In the genomic region with DNA sequence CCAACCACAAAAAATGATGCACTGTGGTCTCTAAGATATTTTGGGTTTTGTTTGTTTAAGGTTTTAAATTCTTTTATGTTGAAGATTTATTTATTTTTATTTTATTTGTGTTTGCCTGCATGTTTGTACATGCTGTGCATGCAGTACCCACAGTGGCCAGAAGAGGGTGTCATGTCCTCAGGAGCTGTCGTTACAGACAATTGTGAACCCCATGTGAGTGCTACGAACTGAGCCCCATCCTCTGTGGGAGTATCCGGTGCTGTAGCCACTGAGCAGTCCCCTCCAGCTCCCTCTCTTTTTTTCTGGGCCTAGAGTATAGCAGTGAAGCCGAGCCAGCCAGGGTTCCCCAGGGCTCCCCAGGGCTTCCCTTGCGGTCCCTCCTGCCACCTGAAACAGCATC, we compare ENCODE assay signal across 10 mouse cellular contexts. TPM values are rescaled to one million over a fixed set of nuclear protein-coding genes. Genes with fewer than 3 reads are reported as not detected.
DNase-seq lines count a peak whose midpoint lies in the region; ATAC-seq and TF ChIP-seq lines count a peak whose summit lies in the region.
"Had no signal": no experiment of that assay in that cellular context is flagged by ENCODE, and none has a peak within 500 bp of the region (broad histone marks: within the 10 kb centered on the region; RNA-seq: fewer than 3 reads in every experiment).

No protein-coding gene starts in this region.

- no peak for ATAC-seq in erythroid progenitor cell, adult 5-6 weeks (replicated peaks; ENCODE audit: low FRiP score, poor library complexity, severe bottlenecking)

- no peak overlapping the region for H3K4me3 ChIP-seq in left cerebral cortex, adult 2 months
- H3K4me3 ChIP-seq: heart, embryonic 15.5 days had no signal

- peak; percentile 62 for TF ChIP-seq CTCF in left cerebral cortex, adult 2 months (IDR thresholded peaks at IDR 0.05)

- DNase-seq in adrenal gland, postnatal 14 days: peak; percentile 49
- DNase-seq in adrenal gland, postnatal 4 days (ENCODE audit: low spot score in 2 of 2): no peak
- no peak for DNase-seq in left cerebral cortex, adult 2 months (ENCODE audit: extremely low spot score in 1 of 2, low spot score in 2 of 2)
- DNase-seq in left cerebral cortex, adult 8-10 months (ENCODE audit: low spot score in 2 of 2): no peak
- DNase-seq in ES-CJ7 (ENCODE audit: low read depth, low spot score): peak; percentile 91
- DNase-seq in lung, postnatal 14 days: peak; percentile 40
- no peak for DNase-seq in adrenal gland, adult 18-20 months (ENCODE audit: low spot score in 2 of 2)

- no peak overlapping the region for H3K27ac ChIP-seq in left cerebral cortex, adult 2 months
- H3K27ac ChIP-seq: heart, embryonic 15.5 days; macrophage had no signal

- intact Hi-C loops in left cerebral cortex, adult 2 months (cut with DNase I): no loop called here

RNA-seq across cellular contexts. Expression of gene Aes, which starts 6.1 kb away (rescaled TPM):
- 646 and 698 TPM in 2 replicates for total RNA-seq in adrenal gland, postnatal 14 days (2021)
- total RNA-seq in adrenal gland, postnatal 4 days (2021): 100 to 1,000 TPM; 639 to 647 TPM
- 100 to 1,000 TPM; 637 to 727 TPM for total RNA-seq in left cerebral cortex, adult 2 months (2021)
- 100 to 1,000 TPM; 719 to 760 (median 743) TPM for total RNA-seq in left cerebral cortex, adult 8-10 months (2022)
- total RNA-seq in erythroid progenitor cell, adult 5-6 weeks (2015; ENCODE audit: low replicate concordance): 103 and 116 TPM in 2 replicates
- 44.2 and 47.5 TPM in 2 replicates for total RNA-seq in erythroid progenitor cell, adult 5-6 weeks (2017; ENCODE audit: low replicate concordance)
- 1,000 to 10,000 TPM in 1 of 2 experiments, 100 to 1,000 TPM in 1; 911 to 1,138 TPM for total RNA-seq in adrenal gland, adult 18-20 months (2021)

RNA-seq across cellular contexts. Expression of gene Gna11, which starts 8.2 kb away (rescaled TPM):
- 65.0 and 67.2 TPM in 2 replicates for total RNA-seq in adrenal gland, postnatal 14 days (2021)
- total RNA-seq in adrenal gland, postnatal 4 days (2021): 10 to 100 TPM; 74.2 to 74.4 TPM
- 100 to 1,000 TPM; 106 to 110 TPM for total RNA-seq in left cerebral cortex, adult 2 months (2021)
- 100 to 1,000 TPM in 3 of 4 experiments, 10 to 100 TPM in 1; 99.3 to 110 (median 101) TPM for total RNA-seq in left cerebral cortex, adult 8-10 months (2022)
- 7.2 and 11.3 TPM in 2 replicates for total RNA-seq in erythroid progenitor cell, adult 5-6 weeks (2015; ENCODE audit: low replicate concordance)
- 8.0 and 11.0 TPM in 2 replicates for total RNA-seq in erythroid progenitor cell, adult 5-6 weeks (2017; ENCODE audit: low replicate concordance)
- 10 to 100 TPM; 81.7 to 83.4 TPM for total RNA-seq in adrenal gland, adult 18-20 months (2021)

RNA-seq across cellular contexts. Expression of gene Tle2, which starts 21.1 kb away (rescaled TPM):
- 17.8 and 18.1 TPM in 2 replicates for total RNA-seq in adrenal gland, postnatal 14 days (2021)
- total RNA-seq in adrenal gland, postnatal 4 days (2021): 10 to 100 TPM; 24.9 to 30.4 TPM
- 10 to 100 TPM; 36.2 to 40.7 TPM for total RNA-seq in left cerebral cortex, adult 2 months (2021)
- total RNA-seq in left cerebral cortex, adult 8-10 months (2022): 10 to 100 TPM; 36.2 to 42.3 (median 39.2) TPM
- not detected in 2 replicates for total RNA-seq in erythroid progenitor cell, adult 5-6 weeks (2015; ENCODE audit: low replicate concordance)
- total RNA-seq in erythroid progenitor cell, adult 5-6 weeks (2017; ENCODE audit: low replicate concordance): not detected in 2 replicates
- total RNA-seq in adrenal gland, adult 18-20 months (2021): 10 to 100 TPM; 58.2 to 65.6 TPM

RNA-seq across cellular contexts. Expression of gene Gna15, which starts 29.2 kb away (rescaled TPM):
- total RNA-seq in adrenal gland, postnatal 14 days (2021): 0.85 and 1.9 TPM in 2 replicates
- 1 to 10 TPM in 1 of 2 experiments, under 1 TPM in 1; 0.67 to 1.2 TPM for total RNA-seq in adrenal gland, postnatal 4 days (2021)
- 1 to 10 TPM; 1.3 to 2.8 TPM for total RNA-seq in left cerebral cortex, adult 2 months (2021)
- 1 to 10 TPM; 3.4 to 6.1 (median 5.3) TPM for total RNA-seq in left cerebral cortex, adult 8-10 months (2022)
- 1.4 TPM in 1 of 2 replicates, not detected in the other for total RNA-seq in erythroid progenitor cell, adult 5-6 weeks (2015; ENCODE audit: low replicate concordance)
- total RNA-seq in erythroid progenitor cell, adult 5-6 weeks (2017; ENCODE audit: low replicate concordance): 2.6 and 4.9 TPM in 2 replicates
- total RNA-seq in adrenal gland, adult 18-20 months (2021): 1 to 10 TPM; 1.7 to 2.6 TPM

RNA-seq across cellular contexts. Expression of gene Tle6, which starts 47.6 kb away (rescaled TPM):
- total RNA-seq in adrenal gland, postnatal 14 days (2021): 10.1 and 15.3 TPM in 2 replicates
- total RNA-seq in adrenal gland, postnatal 4 days (2021): 10 to 100 TPM; 12.8 to 20.2 TPM
- total RNA-seq in left cerebral cortex, adult 2 months (2021): 10 to 100 TPM; 10.3 to 12.9 TPM
- total RNA-seq in left cerebral cortex, adult 8-10 months (2022): 10 to 100 TPM; 10.3 to 17.2 (median 14.0) TPM
- total RNA-seq in erythroid progenitor cell, adult 5-6 weeks (2015; ENCODE audit: low replicate concordance): not detected in 2 replicates
- total RNA-seq in erythroid progenitor cell, adult 5-6 weeks (2017; ENCODE audit: low replicate concordance): 4.1 TPM in 1 of 2 replicates, not detected in the other
- 10 to 100 TPM; 21.4 to 37.3 TPM for total RNA-seq in adrenal gland, adult 18-20 months (2021)

Comparison
In these comparisons a context has a peak if more than half of its experiments do, and no peak if none do; other contexts are left out.
1. DNase-seq: peak in adrenal gland, postnatal 14 days (single experiment), ES-CJ7 (single experiment) and lung, postnatal 14 days (single experiment); none in adrenal gland, postnatal 4 days (0 of 2), left cerebral cortex, adult 2 months (0 of 2), left cerebral cortex, adult 8-10 months (0 of 2) and adrenal gland, adult 18-20 months (0 of 2).
2. RNA of gene Tle2, which starts 21.1 kb away (total RNA-seq): 58.2 to 65.6 TPM in adrenal gland, adult 18-20 months, 36.2 to 40.7 TPM in left cerebral cortex, adult 2 months, 36.2 to 42.3 TPM in left cerebral cortex, adult 8-10 months, 24.9 to 30.4 TPM in adrenal gland, postnatal 4 days and 17.8 to 18.1 TPM in adrenal gland, postnatal 14 days; not detected in erythroid progenitor cell, adult 5-6 weeks; every median in the first group is over 10 times any median in the second.